Comparison of ENCODE assay signal across 16 mouse cellular contexts in genomic region chr11:59412999-59413863, GRCm38 (mm10). TPM values are rescaled to one million over a fixed set of nuclear protein-coding genes. Genes with fewer than 3 reads are reported as not detected.
DNase-seq lines count a peak whose midpoint lies in the region; ATAC-seq lines count a peak whose summit lies in the region.
"Had no signal": no experiment of that assay in that cellular context is flagged by ENCODE, and none has a peak within 500 bp of the region (broad histone marks: within the 10 kb centered on the region; RNA-seq: fewer than 3 reads in every experiment).

No protein-coding gene starts in this region.

- peaks cover 8% of the 10 kb centered on the region; the same call in 1 of the 2 replicates for H3K4me1 ChIP-seq in kidney, embryonic 14.5 days (ENCODE audit: control insufficient read depth, insufficient read depth, low read length)
- H3K4me1 ChIP-seq in kidney, embryonic 16.5 days (ENCODE audit: insufficient read depth, low read length), result peaks cover 11% of the 10 kb centered on the region
- H3K4me1 ChIP-seq in limb, embryonic 13.5 days, result peaks cover 27% of the 10 kb centered on the region
- H3K4me1 ChIP-seq: neural tube, embryonic 12.5 days had no signal

- H3K27me3 ChIP-seq in kidney, embryonic 14.5 days (ENCODE audit: control insufficient read depth, insufficient read depth, low read length), result no peaks in the 10 kb centered on the region
- H3K27me3 ChIP-seq in kidney, embryonic 16.5 days (ENCODE audit: insufficient read depth, low read length), result no peaks in the 10 kb centered on the region
- no peaks in the 10 kb centered on the region for H3K27me3 ChIP-seq in limb, embryonic 13.5 days
- H3K27me3 ChIP-seq: neural tube, embryonic 12.5 days had no signal

- peaks cover 13% of the 10 kb centered on the region; the same call in 1 of the 2 replicates for H3K36me3 ChIP-seq in kidney, embryonic 14.5 days (ENCODE audit: control insufficient read depth, insufficient read depth, low read length)
- H3K36me3 ChIP-seq in kidney, embryonic 16.5 days (ENCODE audit: insufficient read depth, low read length), result peaks cover 10% of the 10 kb centered on the region; the same call in 1 of the 2 replicates
- peaks cover 54% of the 10 kb centered on the region for H3K36me3 ChIP-seq in limb, embryonic 13.5 days

- WGBS in kidney, embryonic 14.5 days, result 79% methylated on average over 13 of the region's 13 CpGs
- WGBS in kidney, embryonic 16.5 days, result 75% methylated on average over 13 of the region's 13 CpGs
- WGBS in limb, embryonic 13.5 days, result 56% methylated on average over 13 of the region's 13 CpGs

- no peak overlapping the region for H3K4me3 ChIP-seq in kidney, embryonic 14.5 days (ENCODE audit: low read length)
- no peak overlapping the region for H3K4me3 ChIP-seq in kidney, embryonic 16.5 days (ENCODE audit: low read length)
- no peak overlapping the region for H3K4me3 ChIP-seq in limb, embryonic 13.5 days
- H3K4me3 ChIP-seq: heart, embryonic 10.5 days; neural tube, embryonic 12.5 days had no signal

- no peaks in the 10 kb centered on the region for H3K9me3 ChIP-seq in kidney, embryonic 14.5 days (ENCODE audit: control insufficient read depth, low read length)
- H3K9me3 ChIP-seq in kidney, embryonic 16.5 days (ENCODE audit: low read length), result no peaks in the 10 kb centered on the region
- no peaks in the 10 kb centered on the region for H3K9me3 ChIP-seq in limb, embryonic 13.5 days
- H3K9me3 ChIP-seq: heart, embryonic 10.5 days; neural tube, embryonic 12.5 days had no signal

- ATAC-seq in kidney, embryonic 14.5 days (ENCODE audit: low FRiP score, low TSS enrichment), result 0 out of 2 replicates have a peak, but pooled peaks have one; percentile 16
- no peak for ATAC-seq in kidney, embryonic 16.5 days (ENCODE audit: low FRiP score, low TSS enrichment)
- peak; percentile 45; the same call in 1 of the 2 replicates for ATAC-seq in limb, embryonic 13.5 days (ENCODE audit: low FRiP score, low read depth)
- ATAC-seq: hindbrain, postnatal 0 days; lung, postnatal 0 days had no signal

- no peak overlapping the region for H3K4me2 ChIP-seq in kidney, embryonic 14.5 days (replicated peaks; ENCODE audit: low read depth, low read length)
- no peak overlapping the region for H3K4me2 ChIP-seq in kidney, embryonic 16.5 days (replicated peaks; ENCODE audit: low read depth, low read length)
- H3K4me2 ChIP-seq in limb, embryonic 13.5 days (replicated peaks), result no peak overlapping the region
- H3K4me2 ChIP-seq: midbrain, embryonic 11.5 days; neural tube, embryonic 12.5 days had no signal

- no peak overlapping the region for H3K27ac ChIP-seq in kidney, embryonic 14.5 days (ENCODE audit: low read depth, low read length)
- H3K27ac ChIP-seq in kidney, embryonic 16.5 days (ENCODE audit: low read length), result no peak overlapping the region
- peak overlapping the region; percentile 72 for H3K27ac ChIP-seq in limb, embryonic 13.5 days
- H3K27ac ChIP-seq: hindbrain, postnatal 0 days; neural tube, embryonic 12.5 days had no signal

- H3K9ac ChIP-seq in kidney, embryonic 14.5 days (ENCODE audit: low read depth, low read length), result no peak overlapping the region
- H3K9ac ChIP-seq in kidney, embryonic 16.5 days (replicated peaks; ENCODE audit: low read length), result no peak overlapping the region
- H3K9ac ChIP-seq in limb, embryonic 13.5 days, result no peak overlapping the region
- H3K9ac ChIP-seq: neural tube, embryonic 12.5 days had no signal

- DNase-seq in 3T3-L1 (ENCODE audit: low read depth, low spot score), result peak; percentile 60
- peak; percentile 50 for DNase-seq in NIH3T3 (ENCODE audit: low read depth)
- DNase-seq in urinary bladder, postnatal 14 days (ENCODE audit: low spot score), result no peak
- no peak for DNase-seq in cerebellum, adult 11-12 months
- DNase-seq in urinary bladder, adult 18-20 months (ENCODE audit: low spot score in 2 of 2), result no peak
- DNase-seq: adrenal gland, postnatal 25 days; cerebellum, adult 11 months had no signal

RNA-seq across cellular contexts. Expression of gene Jmjd4, which starts 36.6 kb away (rescaled TPM):
- polyA plus RNA-seq in kidney, embryonic 14.5 days (2014; fragmentation: Nextera tagmentation; extraction: Ambion mirVana), result 10.2 and 15.1 TPM in 2 replicates
- polyA plus RNA-seq in kidney, embryonic 16.5 days (2015; fragmentation: Nextera tagmentation; extraction: Ambion mirVana), result 13.0 and 13.6 TPM in 2 replicates
- 16.5 and 18.5 TPM in 2 replicates for polyA plus RNA-seq in limb, embryonic 13.5 days (2015; fragmentation: Nextera tagmentation; extraction: Ambion mirVana)

RNA-seq across cellular contexts. Expression of gene Snap47, which starts 37.8 kb away (rescaled TPM):
- polyA plus RNA-seq in kidney, embryonic 14.5 days (2014; fragmentation: Nextera tagmentation; extraction: Ambion mirVana), result 98.4 and 108 TPM in 2 replicates
- 119 and 124 TPM in 2 replicates for polyA plus RNA-seq in kidney, embryonic 16.5 days (2015; fragmentation: Nextera tagmentation; extraction: Ambion mirVana)
- polyA plus RNA-seq in limb, embryonic 13.5 days (2015; fragmentation: Nextera tagmentation; extraction: Ambion mirVana), result 149 TPM in 2 replicates

RNA-seq across cellular contexts. Expression of gene Prss38, which starts 37.8 kb away (rescaled TPM):
- polyA plus RNA-seq in kidney, embryonic 14.5 days (2014; fragmentation: Nextera tagmentation; extraction: Ambion mirVana), result not detected in 2 replicates
- polyA plus RNA-seq in kidney, embryonic 16.5 days (2015; fragmentation: Nextera tagmentation; extraction: Ambion mirVana), result not detected in 2 replicates
- polyA plus RNA-seq in limb, embryonic 13.5 days (2015; fragmentation: Nextera tagmentation; extraction: Ambion mirVana), result 0.11 TPM in 1 of 2 replicates, not detected in the other
- polyA plus RNA-seq: heart, embryonic 10.5 days; hindbrain, postnatal 0 days; liver, adult 2 months; lung, postnatal 0 days; midbrain, embryonic 11.5 days; neural tube, embryonic 12.5 days had no signal

RNA-seq across cellular contexts. Expression of gene Zfp867, which starts 59.0 kb away (rescaled TPM):
- 9.9 and 10.3 TPM in 2 replicates for polyA plus RNA-seq in kidney, embryonic 14.5 days (2014; fragmentation: Nextera tagmentation; extraction: Ambion mirVana)
- polyA plus RNA-seq in kidney, embryonic 16.5 days (2015; fragmentation: Nextera tagmentation; extraction: Ambion mirVana), result 9.3 and 9.6 TPM in 2 replicates
- 10.8 and 11.0 TPM in 2 replicates for polyA plus RNA-seq in limb, embryonic 13.5 days (2015; fragmentation: Nextera tagmentation; extraction: Ambion mirVana)

Comparison
In these comparisons a context has a peak if more than half of its experiments do, and no peak if none do; other contexts are left out.
1. DNase-seq: peak in 3T3-L1 (single experiment) and NIH3T3 (single experiment); none in urinary bladder, postnatal 14 days (single experiment), cerebellum, adult 11-12 months (single experiment) and urinary bladder, adult 18-20 months (0 of 2).